Mouse (Mus musculus): ENCODE data around the gene Ak4.

Gene Ak4

GRCm38 (mm10) chr4:101459358-101459757 lies 40.3 kb downstream of the Ak4 start:
- DNase-seq (ENCODE audit: low spot score) = no peak

DNA sequence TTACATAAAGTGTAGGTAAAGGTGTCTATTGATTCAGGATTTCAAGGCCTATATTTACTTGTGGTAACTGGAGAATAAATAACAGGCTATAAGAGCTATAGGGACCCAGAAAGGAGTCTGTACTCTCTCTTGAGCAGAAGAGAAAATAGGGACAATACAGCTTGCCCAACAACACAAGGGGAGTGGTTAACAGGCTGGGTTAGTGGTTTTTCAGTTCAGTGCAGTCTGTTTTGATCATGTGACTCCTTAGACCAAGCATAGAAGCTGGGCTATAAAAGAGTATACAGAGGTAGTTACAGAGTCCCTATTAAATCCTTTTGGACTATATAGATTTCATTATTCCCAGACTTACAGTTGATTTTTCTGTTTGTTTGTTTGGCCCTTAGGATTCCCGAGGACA lies 41.0 kb downstream of the Ak4 start:
- no peak for DNase-seq (ENCODE audit: low spot score)

GRCm38 (mm10) chr4:101462065-101462464 lies 43.0 kb downstream of the Ak4 start:
- no peak for DNase-seq (ENCODE audit: low spot score)

DNA sequence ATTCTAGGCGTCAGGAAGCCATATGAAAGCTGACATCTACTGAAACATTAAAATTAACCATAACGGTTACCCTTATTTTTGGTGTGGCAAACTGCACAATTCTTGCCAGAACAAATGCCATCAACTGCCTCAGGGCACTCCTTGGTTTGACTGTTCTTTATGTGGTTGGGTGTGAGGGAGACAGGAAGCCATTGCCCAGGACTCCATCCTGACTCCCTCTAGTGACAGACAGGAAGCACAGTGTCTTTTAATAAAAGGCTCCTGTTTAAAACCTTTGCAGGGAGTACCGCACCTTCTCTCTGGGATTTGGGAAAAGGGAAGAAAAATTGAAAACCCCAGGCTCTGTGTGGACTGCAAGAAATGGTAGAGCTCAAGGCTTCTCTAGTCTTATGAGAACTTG lies 47.2 kb downstream of the Ak4 start:
- DNase-seq (ENCODE audit: low spot score) = no peak

DNA sequence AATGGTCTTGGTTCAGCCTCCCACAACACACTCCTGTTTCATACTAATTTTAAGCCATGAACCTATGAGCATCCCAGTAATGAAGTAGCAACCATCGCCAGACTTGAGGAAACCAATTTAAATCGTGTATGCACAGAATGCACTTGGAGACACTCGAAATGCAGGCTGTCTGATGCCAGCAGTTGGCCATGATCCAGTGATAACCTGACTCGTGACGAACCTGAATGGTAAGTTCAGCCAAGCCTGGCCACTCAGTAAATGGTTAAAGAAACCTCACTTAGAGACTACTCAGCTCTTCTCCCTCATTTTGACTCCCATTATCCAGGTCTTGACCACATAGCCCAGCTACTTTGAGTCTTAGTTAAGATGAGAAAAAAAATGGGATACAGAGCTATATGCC lies 50.2 kb downstream of the Ak4 start:
- DNase-seq (ENCODE audit: low spot score) = no peak

DNA sequence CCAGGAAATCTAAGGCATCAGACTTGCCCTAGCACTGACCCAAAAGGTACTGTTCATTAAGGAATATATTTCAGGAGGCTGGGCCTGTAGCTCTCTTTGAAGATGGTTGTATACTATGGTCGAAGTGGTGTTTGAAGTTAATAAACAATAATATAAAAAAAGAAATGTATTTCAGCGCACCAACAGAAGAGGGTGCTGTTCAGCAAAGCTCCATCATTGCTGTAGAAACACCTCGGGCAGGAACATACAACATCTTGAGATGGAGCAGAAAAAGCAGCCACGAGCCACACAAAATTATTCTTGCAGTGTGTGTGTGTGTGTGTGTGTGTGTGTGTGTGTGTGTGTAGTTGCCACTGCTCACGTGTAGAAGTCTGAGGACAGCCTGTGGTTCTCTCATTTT lies 51.5 kb downstream of the Ak4 start:
- DNase-seq (ENCODE audit: low spot score) = no peak

- no peak for DNase-seq (ENCODE audit: low spot score)
Measured at GRCm38 (mm10) chr4:101472767-101473166, 53.7 kb downstream of the Ak4 start.

GRCm38 (mm10) chr4:101490320-101490917 lies 71.3 kb downstream of the Ak4 start:
- no peak for DNase-seq (ENCODE audit: low spot score)

GRCm38 (mm10) chr4:101491704-101492103 lies 72.6 kb downstream of the Ak4 start:
- DNase-seq (ENCODE audit: low spot score) = no peak

- no peak for DNase-seq (ENCODE audit: low spot score)
Measured at GRCm38 (mm10) chr4:101493611-101494197, 74.6 kb downstream of the Ak4 start.

- no peak for DNase-seq (ENCODE audit: low spot score)
Measured at GRCm38 (mm10) chr4:101496188-101496533, 77.1 kb downstream of the Ak4 start.

DNA sequence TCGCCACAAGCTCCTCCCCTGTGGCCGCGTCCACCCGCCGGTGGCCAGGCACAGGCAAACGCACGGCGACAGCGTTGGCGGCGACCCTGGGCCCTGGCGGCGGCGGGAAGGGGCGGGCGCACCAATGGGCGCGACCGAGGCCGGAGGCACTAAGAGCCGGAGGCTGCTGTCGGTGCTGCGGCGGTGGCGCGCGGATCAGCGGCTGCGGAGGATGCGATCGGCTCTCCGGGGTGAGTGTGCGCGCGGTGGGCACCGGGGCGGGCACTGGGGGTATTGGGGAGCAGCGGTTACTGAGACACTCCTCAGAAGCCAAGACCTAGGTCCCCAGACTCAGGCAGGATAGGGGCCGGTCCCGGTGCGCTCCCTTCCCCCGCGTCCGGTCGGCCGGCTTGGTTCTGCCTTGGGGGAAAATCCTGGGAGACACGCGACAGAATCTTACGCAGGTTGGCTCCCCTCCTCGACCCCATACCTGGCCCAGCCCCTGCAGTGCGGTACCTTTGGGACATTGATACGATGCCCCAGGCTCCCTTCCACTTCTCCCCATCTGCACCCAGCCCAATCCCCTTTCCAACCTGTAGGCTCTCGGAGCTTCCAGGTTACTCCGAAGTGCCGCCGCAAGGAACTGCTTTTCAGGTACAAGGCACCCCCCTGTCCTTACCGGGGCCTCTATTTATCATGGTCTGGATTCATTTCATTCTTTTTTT lies 77.6 kb downstream of the Ak4 start, which contains the start of gene Dnajc6:
Gene Dnajc6, plus strand, starts transcription at position 115 of the 704 bp plus-strand sequence.
- DNase-seq (ENCODE audit: low spot score) = peak; percentile 15

- DNase-seq (ENCODE audit: low spot score) = no peak
Measured at GRCm38 (mm10) chr4:101497336-101497735, 78.3 kb downstream of the Ak4 start.

- no peak for DNase-seq (ENCODE audit: low spot score)
Measured at GRCm38 (mm10) chr4:101504470-101505007, 85.5 kb downstream of the Ak4 start.

- no peak for DNase-seq (ENCODE audit: low spot score)
Measured at GRCm38 (mm10) chr4:101505966-101506365, 86.9 kb downstream of the Ak4 start.

- no peak for DNase-seq (ENCODE audit: low spot score)
Measured at GRCm38 (mm10) chr4:101506372-101506771, 87.3 kb downstream of the Ak4 start.

- peak; percentile 8 for DNase-seq (ENCODE audit: low spot score)
Measured at GRCm38 (mm10) chr4:101507571-101508422, 88.7 kb downstream of the Ak4 start.

GRCm38 (mm10) chr4:101508431-101508830 lies 89.4 kb downstream of the Ak4 start:
- DNase-seq (ENCODE audit: low spot score) = no peak

DNA sequence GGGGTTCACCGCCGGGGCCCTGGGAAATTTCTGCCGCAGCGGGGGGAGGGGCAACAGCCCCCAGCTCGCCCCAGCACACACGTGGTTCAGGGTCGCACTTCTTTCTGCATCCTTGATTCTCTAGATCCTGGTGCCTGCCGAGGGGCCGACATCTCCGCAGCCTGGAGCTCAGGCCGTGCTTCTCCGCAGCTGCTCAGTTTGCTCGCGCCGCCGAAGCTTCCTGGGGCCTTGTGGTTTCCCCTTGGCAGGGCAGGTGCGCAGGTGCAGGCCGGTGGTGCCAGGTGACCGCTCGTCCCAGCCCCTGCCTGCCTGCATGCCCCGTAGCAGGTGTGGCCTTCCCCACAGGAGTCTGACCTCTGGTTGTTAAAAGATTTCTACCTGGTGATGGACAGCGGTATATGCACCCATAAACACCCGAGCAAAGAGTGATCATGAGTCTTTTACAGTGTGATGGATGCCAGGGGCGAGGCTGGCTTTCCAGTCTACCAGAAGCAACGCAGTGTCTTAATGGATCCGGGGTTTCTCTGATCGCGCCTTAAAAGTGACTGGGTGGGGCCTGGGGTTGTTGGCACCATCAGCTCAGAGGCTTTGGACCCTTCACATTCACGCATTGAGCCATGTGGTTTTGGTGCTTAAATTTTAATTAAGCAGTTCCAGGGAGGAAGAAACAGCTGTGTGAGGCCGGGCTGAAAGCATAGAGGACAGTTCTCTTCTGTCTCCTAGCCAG lies 89.9 kb downstream of the Ak4 start:
- DNase-seq (ENCODE audit: low spot score) = peak; percentile 9

GRCm38 (mm10) chr4:101510111-101510903 lies 91.2 kb downstream of the Ak4 start:
- no peak for DNase-seq (ENCODE audit: low spot score)

GRCm38 (mm10) chr4:101510904-101511210 lies 91.8 kb downstream of the Ak4 start:
- DNase-seq (ENCODE audit: low spot score) = no peak
